8 mouse cellular contexts compared by ENCODE assay signal in genomic region chr15:93274679-93275583, GRCm38 (mm10). TPM values are rescaled to one million over a fixed set of nuclear protein-coding genes. Genes with fewer than 3 reads are reported as not detected.
DNase-seq lines count a peak whose midpoint lies in the region; ATAC-seq lines count a peak whose summit lies in the region.

Gene Gxylt1 (minus strand): TSS chr15:93275179.

- peaks cover 23% of the 10 kb centered on the region for H3K4me1 ChIP-seq in lung, embryonic 16.5 days (replicated peaks; ENCODE audit: control insufficient read depth, insufficient read depth, low read length)

- peak within 1 kb of the TSS; percentile 86 for H3K9ac ChIP-seq in lung, embryonic 16.5 days (ENCODE audit: low read length)

- H3K36me3 ChIP-seq in lung, embryonic 16.5 days (ENCODE audit: control insufficient read depth, insufficient read depth, low read length), result no peaks in the 10 kb centered on the region

- under 1% methylated on average over 69 of the region's 93 CpGs for WGBS in lung, embryonic 16.5 days

- H3K4me2 ChIP-seq in lung, embryonic 16.5 days (ENCODE audit: low read depth, low read length), result peak within 1 kb of the TSS; percentile 87

- peak; percentile 89 for ATAC-seq in hematopoietic stem cell, adult 5-6 weeks (replicated peaks in 1 of 2; ENCODE audit: insufficient read depth in 1 of 2, low FRiP score in 2 of 2, low TSS enrichment in 1 of 2, low read depth in 1 of 2, poor library complexity in 2 of 2, severe bottlenecking in 2 of 2)
- peak; percentile 99 for ATAC-seq in lung, embryonic 16.5 days (ENCODE audit: low read depth)

- H3K27me3 ChIP-seq in lung, embryonic 16.5 days (ENCODE audit: control insufficient read depth, insufficient read depth, low read depth, low read length), result no peaks in the 10 kb centered on the region

- peak within 1 kb of the TSS; percentile 88 for H3K27ac ChIP-seq in lung, embryonic 16.5 days (ENCODE audit: low read length)

- peak within 1 kb of the TSS; percentile 82 for H3K4me3 ChIP-seq in lung, embryonic 16.5 days (ENCODE audit: low read length)

- peak; percentile 69 for DNase-seq in MEL-GATA-1-ER (ENCODE audit: extremely low read depth, low read depth)
- peak; percentile 100 for DNase-seq in cerebellum, adult 8-10 months
- peak; percentile 95 for DNase-seq in forelimb bud, embryonic 11.5 days (ENCODE audit: low read depth, low spot score)
- DNase-seq in layer of hippocampus, adult 9-10 months (ENCODE audit: low spot score), result peak; percentile 96
- peak; percentile 99 for DNase-seq in ovary, postnatal 10 days (ENCODE audit: low spot score)
- DNase-seq in thymus, postnatal 10 days (ENCODE audit: low spot score in 2 of 2), result peak; percentile 99 to 100

- no peaks in the 10 kb centered on the region for H3K9me3 ChIP-seq in lung, embryonic 16.5 days (ENCODE audit: control insufficient read depth, low read length)

RNA-seq across cellular contexts. Expression of gene Gxylt1, which starts in this region (rescaled TPM):
- 21.4 and 24.7 TPM in 2 replicates for total RNA-seq in hematopoietic stem cell, adult 5-6 weeks (2017)
- polyA plus RNA-seq in lung, embryonic 16.5 days (2015; fragmentation: Nextera tagmentation; extraction: Ambion mirVana), result 11.6 and 12.2 TPM in 2 replicates

Comparison
In these comparisons a context has a peak if more than half of its experiments do, and no peak if none do; other contexts are left out.
1. Peak in every context shown above with its lines: DNase-seq, ATAC-seq, H3K4me3 ChIP-seq and H3K27ac ChIP-seq.